Mouse (Mus musculus) limb, embryonic 13.5 days (tissue): ENCODE measurements around the gene Rnft2. TPM values are rescaled to one million over a fixed set of nuclear protein-coding genes. Genes with fewer than 3 reads are reported as not detected.
A peak's percentile ranks its signal among the peaks of the same experiment; 100 is the strongest.

Experiments
- ATAC-seq: fragments of 200-750 bp; cut with Nextera tagmentation; 2 replicates; pipeline ENCODE4 v1.8.0; 2017; ENCODE audit warnings: low read depth, moderate number of reproducible peaks, moderate TSS enrichment; ENCODE audit not compliant: low FRiP score
- H3K27ac ChIP-seq: fragments of 300-500 bp; sonication (generic); 2 replicates; pipeline ENCODE4 v1.5.1; 2015; ENCODE audit warnings: inconsistent platforms, mild to moderate bottlenecking, moderate library complexity
- H3K27me3 ChIP-seq: fragments of 300-500 bp; sonication (generic); 2 replicates; pipeline ENCODE4 v1.6.1; 2015; ENCODE audit warnings: mild to moderate bottlenecking, inconsistent platforms
- H3K36me3 ChIP-seq: fragments of 300-500 bp; sonication (generic); 2 replicates; pipeline ENCODE4 v1.6.1; 2015; ENCODE audit warnings: inconsistent platforms, mild to moderate bottlenecking, moderate library complexity
- H3K4me1 ChIP-seq: fragments of 300-500 bp; sonication (generic); 2 replicates; pipeline ENCODE4 v1.6.1; 2015; ENCODE audit warnings: inconsistent platforms
- H3K4me2 ChIP-seq: fragments of 300-500 bp; sonication (generic); replicated peaks from 2 replicates; pipeline ENCODE4 v1.6.1; 2015; ENCODE audit warnings: inconsistent platforms, mild to moderate bottlenecking, moderate library complexity
- H3K4me3 ChIP-seq: fragments of 300-500 bp; sonication (generic); 2 replicates; pipeline ENCODE4 v1.5.1; 2015; ENCODE audit warnings: moderate library complexity, mild to moderate bottlenecking, inconsistent platforms
- H3K9ac ChIP-seq: fragments of 300-500 bp; sonication (generic); 2 replicates; pipeline ENCODE4 v1.6.1; 2015; ENCODE audit warnings: mild to moderate bottlenecking, inconsistent platforms
- H3K9me3 ChIP-seq: fragments of 300-500 bp; sonication (generic); 2 replicates; pipeline ENCODE4 v1.6.1; 2016; ENCODE audit warnings: inconsistent platforms
- WGBS: fragments of 180-500 bp; shearing (Covaris S2); methylation state at CpG from one replicate; pipeline ENCODE4 v1.1.7; 2015; 5-methylcytosine and 5-hydroxymethylcytosine counted together
- polyA plus RNA-seq: library from polyadenylated mRNA; unstranded; fragments of >200 nt; fragmentation: Nextera tagmentation; extraction: Ambion mirVana; gene quantifications from 2 replicates; pipeline ENCODE4 v1.2.1, GENCODE M21; 2015

Rnft2 gene
- polyA plus RNA-seq, 1 experiment from 2014 or later = 4.6 TPM

DNA sequence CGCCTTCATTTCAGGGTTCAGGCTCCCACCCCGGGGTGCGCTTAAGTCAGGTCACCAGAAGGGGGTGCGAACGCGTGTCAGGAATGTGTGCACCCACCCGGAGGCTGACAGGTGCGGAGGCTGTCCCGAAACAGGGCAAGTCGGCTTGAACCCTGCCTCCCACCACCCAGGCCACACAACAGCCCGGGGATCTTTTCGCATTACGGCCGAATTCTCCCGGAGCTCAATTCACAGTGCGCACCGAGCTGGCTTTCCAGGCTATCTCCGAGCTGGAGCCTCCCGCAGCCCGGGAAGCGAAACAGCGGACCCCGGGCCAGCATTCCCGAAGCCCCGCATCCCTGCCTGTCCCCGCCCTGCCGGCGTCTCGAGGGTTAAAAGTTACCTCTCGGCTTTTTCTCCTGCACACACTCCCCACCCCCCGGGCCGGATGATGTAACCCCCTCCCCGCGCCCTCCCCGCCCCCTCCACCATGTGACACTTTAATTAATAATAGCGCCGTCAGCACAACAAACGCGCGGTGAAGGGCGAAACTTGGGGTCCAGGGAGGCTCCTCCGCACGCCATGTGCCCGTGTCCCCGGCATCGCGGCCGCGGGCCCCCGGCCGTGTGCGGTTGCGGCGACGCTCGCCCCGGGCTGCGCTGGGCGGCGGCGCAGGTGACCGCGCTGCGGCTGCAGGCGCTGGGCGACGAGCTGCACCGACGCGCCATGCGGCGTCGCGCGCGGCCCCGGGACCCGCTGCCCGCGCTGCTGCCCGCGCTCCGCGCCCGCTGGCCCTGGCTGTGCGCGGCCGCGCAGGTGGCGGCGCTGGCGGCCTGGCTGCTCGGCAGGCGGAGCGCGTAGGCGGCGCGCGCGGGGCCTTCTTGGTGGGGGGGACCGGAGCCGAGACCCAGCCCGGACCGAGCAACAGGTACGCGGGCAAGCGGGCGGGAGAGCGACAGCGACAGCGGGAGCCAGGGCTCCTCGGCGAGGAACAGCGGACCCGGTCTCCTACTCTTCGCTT lies 75.4 kb downstream of the Rnft2 start:
- Histone ChIP-seq H3K27ac (no peak overlapping the region), H3K4me3 (peak overlapping the region; percentile 56), H3K4me1 (peaks cover 30% of the 10 kb centered on the region), H3K9ac (peak overlapping the region; percentile 65), H3K4me2 (peak overlapping the region; percentile 99), H3K9me3 (no peaks in the 10 kb centered on the region), H3K27me3 (peaks cover 98% of the 10 kb centered on the region), H3K36me3 (no peaks in the 10 kb centered on the region)
- ATAC-seq = peak; percentile 54; the same call in 1 of the 2 replicates
- under 1% methylated on average over 108 of the region's 117 CpGs for WGBS

DNA sequence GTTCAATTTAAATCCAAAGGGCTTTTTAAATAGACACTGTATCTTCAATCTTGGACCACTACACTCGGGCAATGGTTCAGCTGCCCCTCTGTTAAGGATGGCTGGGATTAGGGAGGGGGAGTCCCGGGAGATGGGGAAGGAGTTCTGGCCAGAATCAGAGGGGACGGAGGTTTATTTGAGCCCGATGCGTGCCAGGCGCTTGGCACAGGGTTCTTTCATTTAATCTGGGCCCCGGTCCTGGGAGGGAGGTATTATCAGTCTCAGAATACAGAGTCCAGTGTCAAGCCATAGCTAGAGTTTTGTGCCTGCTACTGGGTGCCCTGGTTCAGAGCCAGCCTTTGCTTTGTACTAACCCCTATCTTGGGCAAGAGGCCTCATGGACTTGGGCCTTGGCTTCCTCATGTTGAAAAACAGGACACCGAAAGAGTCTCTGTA lies 77.3 kb downstream of the Rnft2 start:
- no peaks in the 10 kb centered on the region for H3K36me3 ChIP-seq
- 58% methylated on average over 8 of the region's 8 CpGs for WGBS

DNA sequence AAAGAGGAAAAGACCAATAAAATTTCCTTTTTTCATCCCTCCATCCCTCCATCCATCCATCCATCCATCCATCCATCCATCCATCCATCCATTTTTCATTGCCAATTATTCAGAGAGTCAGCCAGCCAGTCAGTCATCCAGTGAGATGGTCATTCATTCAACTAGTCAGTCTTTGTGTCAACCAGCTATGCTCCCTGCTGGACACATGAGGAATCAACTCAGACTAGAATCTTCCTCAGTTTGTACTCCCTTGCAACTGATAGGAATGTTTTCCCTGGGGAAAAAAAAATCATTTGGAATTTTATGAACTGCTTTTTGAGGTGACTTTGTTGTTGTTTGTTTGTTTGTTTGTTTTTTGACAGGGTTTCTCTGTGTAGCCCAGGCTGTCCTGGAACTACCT lies 79.5 kb downstream of the Rnft2 start:
- H3K9me3 ChIP-seq = no peaks in the 10 kb centered on the region
- peaks cover 94% of the 10 kb centered on the region for H3K27me3 ChIP-seq
- no peak overlapping the region for H3K4me3 ChIP-seq
- H3K9ac ChIP-seq = no peak overlapping the region
- H3K36me3 ChIP-seq = no peaks in the 10 kb centered on the region
- no peak overlapping the region for H3K27ac ChIP-seq
- peaks cover 7% of the 10 kb centered on the region for H3K4me1 ChIP-seq
- no peak for ATAC-seq
- no peak overlapping the region for H3K4me2 ChIP-seq

More for the DNA sequence above, 77.3 kb downstream of the Rnft2 start:
- ATAC-seq = no peak
- no peak overlapping the region for H3K4me2 ChIP-seq
- no peak overlapping the region for H3K9ac ChIP-seq
- H3K4me3 ChIP-seq = no peak overlapping the region
- H3K9me3 ChIP-seq = no peaks in the 10 kb centered on the region
- peaks cover 94% of the 10 kb centered on the region for H3K27me3 ChIP-seq
- H3K27ac ChIP-seq = no peak overlapping the region
- H3K4me1 ChIP-seq = peaks cover 25% of the 10 kb centered on the region

- H3K27me3 ChIP-seq = peaks cover 94% of the 10 kb centered on the region
- H3K4me3 ChIP-seq = no peak within 1 kb of the TSS
- 73% methylated on average over 12 of the region's 12 CpGs for WGBS
Observed at GRCm38 (mm10) chr5:118164581-118164980, 80.3 kb downstream of the Rnft2 start, which contains the start of gene Hrk. Hrk (plus strand) TSS chr5:118164648.

GRCm38 (mm10) chr5:118160691-118161090 lies 84.2 kb downstream of the Rnft2 start:
- H3K9me3 ChIP-seq = no peaks in the 10 kb centered on the region
- no peak overlapping the region for H3K27ac ChIP-seq
- no peak for ATAC-seq
- H3K4me3 ChIP-seq = no peak overlapping the region
- no peaks in the 10 kb centered on the region for H3K36me3 ChIP-seq
- peaks cover 61% of the 10 kb centered on the region for H3K27me3 ChIP-seq
- H3K9ac ChIP-seq = no peak overlapping the region
- H3K4me1 ChIP-seq = no peaks in the 10 kb centered on the region
- 49% methylated on average over 4 of the region's 4 CpGs for WGBS
- no peak overlapping the region for H3K4me2 ChIP-seq

More at GRCm38 (mm10) chr5:118164581-118164980, 80.3 kb downstream of the Rnft2 start, which contains the start of gene Hrk:
- no peak for ATAC-seq
- no peak within 1 kb of the TSS for H3K9ac ChIP-seq
- H3K27ac ChIP-seq = no peak within 1 kb of the TSS
- H3K4me1 ChIP-seq = peaks cover 6% of the 10 kb centered on the region; the same call in 1 of the 2 replicates
- H3K36me3 ChIP-seq = no peaks in the 10 kb centered on the region
- H3K9me3 ChIP-seq = no peaks in the 10 kb centered on the region
- no peak within 1 kb of the TSS for H3K4me2 ChIP-seq

DNA sequence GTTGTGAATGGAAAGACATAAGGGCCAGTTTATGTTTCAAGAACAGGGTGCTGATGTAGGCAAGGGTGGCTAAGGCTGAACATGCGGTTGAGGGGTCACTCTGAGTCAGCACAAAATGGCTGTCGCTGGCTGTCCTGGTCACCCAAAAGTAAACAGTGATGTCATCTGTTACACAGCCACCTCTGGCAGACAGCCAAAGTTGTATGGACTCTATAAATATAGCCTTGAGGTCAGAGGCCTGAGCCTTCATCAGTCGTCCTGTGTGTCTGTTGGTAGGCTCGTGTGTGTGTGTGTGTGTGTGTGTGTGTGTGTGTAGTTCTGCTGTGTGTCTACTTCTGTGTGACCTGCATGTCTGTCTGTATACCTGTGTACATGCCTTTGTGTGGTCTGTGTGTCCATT lies 87.9 kb downstream of the Rnft2 start:
- H3K27me3 ChIP-seq = peaks cover 28% of the 10 kb centered on the region
- WGBS = 55% methylated on average over 4 of the region's 4 CpGs
- no peak for ATAC-seq

GRCm38 (mm10) chr5:118155565-118155947 lies 89.4 kb downstream of the Rnft2 start:
- Histone ChIP-seq H3K4me1 (peaks cover 17% of the 10 kb centered on the region), H3K27me3 (peaks cover 14% of the 10 kb centered on the region), H3K36me3 (peaks cover 28% of the 10 kb centered on the region), H3K9ac (peak overlapping the region; percentile 95), H3K27ac (no peak overlapping the region), H3K4me3 (peak overlapping the region; percentile 97), H3K9me3 (no peaks in the 10 kb centered on the region), H3K4me2 (peak overlapping the region; percentile 81)
- ATAC-seq = no peak; the same call in 1 of the 2 replicates
- 24% methylated on average over 9 of the region's 9 CpGs for WGBS

More for the DNA sequence above, 87.9 kb downstream of the Rnft2 start:
- Histone ChIP-seq H3K4me1 (peaks cover 17% of the 10 kb centered on the region), H3K36me3 (peaks cover 15% of the 10 kb centered on the region), H3K4me3 (no peak overlapping the region), H3K4me2 (no peak overlapping the region), H3K27ac (no peak overlapping the region), H3K9ac (no peak overlapping the region), H3K9me3 (no peaks in the 10 kb centered on the region)

DNA sequence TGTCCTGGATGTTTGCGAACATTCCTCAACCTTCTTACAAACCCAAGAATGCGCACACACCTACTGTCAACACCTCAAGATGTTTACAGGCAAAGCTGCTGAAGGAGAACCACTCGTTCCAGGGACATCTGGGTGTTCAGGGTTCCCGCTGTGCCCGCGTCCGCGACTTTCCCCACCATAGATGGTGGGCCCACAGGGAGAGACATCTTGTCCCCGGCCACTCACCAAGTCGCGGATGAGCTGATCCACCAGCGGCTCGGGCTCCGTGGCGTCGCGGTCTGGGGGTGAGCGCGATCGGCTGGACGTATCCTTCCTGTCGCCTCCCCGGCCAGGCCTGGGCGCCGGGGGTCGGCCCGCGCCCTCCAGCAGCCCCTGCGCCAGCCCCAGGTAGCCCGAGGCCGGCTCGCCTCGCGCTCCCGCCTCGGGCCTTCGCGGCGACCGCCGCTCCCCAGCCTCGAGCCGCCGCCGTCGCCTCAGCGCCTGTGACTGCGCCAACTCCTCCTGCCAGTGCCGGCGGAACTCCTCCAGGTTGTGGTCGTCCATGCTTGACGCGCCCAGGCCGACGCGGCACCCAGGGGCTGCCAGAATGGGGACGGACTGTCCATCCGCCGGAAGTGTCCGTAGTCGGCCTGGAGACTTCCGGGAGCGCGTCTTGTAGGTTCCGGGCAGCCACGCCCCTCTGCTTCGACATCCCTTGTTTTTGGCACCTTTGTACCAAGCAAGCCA lies 89.9 kb downstream of the Rnft2 start, which contains the start of gene Fbxw8:
Fbxw8 (minus strand) TSS at position 626 of the 726 bp plus-strand sequence.
- peak within 1 kb of the TSS; percentile 97 for H3K4me3 ChIP-seq
- peak within 1 kb of the TSS; percentile 81 for H3K4me2 ChIP-seq
- no peaks in the 10 kb centered on the region for H3K9me3 ChIP-seq
- H3K36me3 ChIP-seq = peaks cover 33% of the 10 kb centered on the region
- whole genome bisulfite sequencing = under 1% methylated on average over 66 of the region's 67 CpGs
- ATAC-seq = peak; percentile 86
- H3K4me1 ChIP-seq = peaks cover 17% of the 10 kb centered on the region
- H3K27me3 ChIP-seq = 0 out of 2 replicates have a peak, but pooled peaks cover 8% of the 10 kb centered on the region
- no peak within 1 kb of the TSS for H3K27ac ChIP-seq
- H3K9ac ChIP-seq = peak within 1 kb of the TSS; percentile 95

DNA sequence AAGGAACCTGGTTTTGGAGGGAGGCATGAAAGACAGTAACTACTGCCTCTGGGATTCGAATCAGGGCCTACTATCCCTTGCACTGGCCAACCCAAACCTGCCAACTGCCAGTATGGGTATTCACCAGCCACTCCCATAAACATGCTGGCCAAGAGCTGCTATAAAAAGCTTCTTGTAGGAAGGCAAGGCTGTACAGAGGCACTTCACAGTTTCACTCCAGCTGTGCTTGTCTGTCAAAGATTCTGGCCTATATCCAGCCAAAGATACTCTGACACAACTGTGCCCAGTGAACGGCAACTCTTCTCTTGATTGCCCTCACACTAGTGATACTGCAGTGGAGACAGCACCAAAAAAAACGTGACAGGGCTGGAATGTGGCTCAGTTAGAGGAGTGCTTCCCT lies 95.2 kb downstream of the Rnft2 start:
- peaks cover 39% of the 10 kb centered on the region for H3K4me1 ChIP-seq
- 76% methylated on average over 3 of the region's 3 CpGs for WGBS
- peaks cover 47% of the 10 kb centered on the region for H3K36me3 ChIP-seq
- H3K9ac ChIP-seq = no peak overlapping the region
- H3K27me3 ChIP-seq = no peaks in the 10 kb centered on the region
- no peak overlapping the region for H3K4me3 ChIP-seq
- peak; percentile 66; the same call in 1 of the 2 replicates for ATAC-seq
- no peak overlapping the region for H3K4me2 ChIP-seq
- no peaks in the 10 kb centered on the region for H3K9me3 ChIP-seq
- H3K27ac ChIP-seq = no peak overlapping the region

DNA sequence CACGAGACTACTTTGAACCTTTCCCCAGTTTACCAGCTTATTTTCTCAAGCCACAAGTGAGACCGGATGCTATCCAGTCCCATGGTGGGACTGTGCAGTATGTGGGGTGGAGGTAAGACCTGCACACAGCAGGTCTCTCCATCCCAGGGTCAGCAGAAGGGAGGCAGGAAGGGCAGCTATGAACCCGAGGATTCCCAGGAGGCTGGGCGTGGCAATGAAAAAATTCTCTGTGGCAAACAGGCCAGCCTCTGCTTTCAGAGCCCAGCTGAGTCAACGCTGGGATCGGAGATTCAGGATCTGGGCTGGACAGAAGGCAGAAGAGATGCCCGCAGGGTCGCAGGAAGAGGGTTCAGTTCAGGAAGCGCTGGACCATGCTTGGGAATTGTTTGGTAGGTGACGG lies 97.7 kb downstream of the Rnft2 start:
- H3K4me1 ChIP-seq = peaks cover 22% of the 10 kb centered on the region; the same call in 1 of the 2 replicates
- peaks cover 43% of the 10 kb centered on the region for H3K36me3 ChIP-seq
- ATAC-seq = no peak
- H3K4me3 ChIP-seq = no peak overlapping the region
- no peaks in the 10 kb centered on the region for H3K9me3 ChIP-seq
- H3K27ac ChIP-seq = no peak overlapping the region
- no peak overlapping the region for H3K9ac ChIP-seq
- H3K27me3 ChIP-seq = no peaks in the 10 kb centered on the region
- 85% methylated on average over 10 of the region's 10 CpGs for WGBS
- H3K4me2 ChIP-seq = no peak overlapping the region

GRCm38 (mm10) chr5:118145999-118146679 lies 98.8 kb downstream of the Rnft2 start:
- Histone ChIP-seq H3K9ac (no peak overlapping the region), H3K9me3 (no peaks in the 10 kb centered on the region), H3K4me3 (no peak overlapping the region), H3K27me3 (no peaks in the 10 kb centered on the region), H3K4me1 (peaks cover 22% of the 10 kb centered on the region; the same call in 1 of the 2 replicates), H3K36me3 (peaks cover 43% of the 10 kb centered on the region), H3K27ac (no peak overlapping the region), H3K4me2 (no peak overlapping the region)
- ATAC-seq = no peak
- WGBS = 76% methylated on average over 15 of the region's 15 CpGs
